Mouse (Mus musculus) NIH3T3 (cell line): ENCODE data around the gene 9430097D07Rik.

Source experiments
- DNase-seq: peaks from one replicate; pipeline ENCODE4 v3.0.0-alpha.2; 2012; ENCODE audit warnings: low read depth

The 9430097D07Rik gene

GRCm38 (mm10) chr2:32597248-32597647 lies 21.8 kb upstream of the 9430097D07Rik start:
- DNase-seq = no peak

DNA sequence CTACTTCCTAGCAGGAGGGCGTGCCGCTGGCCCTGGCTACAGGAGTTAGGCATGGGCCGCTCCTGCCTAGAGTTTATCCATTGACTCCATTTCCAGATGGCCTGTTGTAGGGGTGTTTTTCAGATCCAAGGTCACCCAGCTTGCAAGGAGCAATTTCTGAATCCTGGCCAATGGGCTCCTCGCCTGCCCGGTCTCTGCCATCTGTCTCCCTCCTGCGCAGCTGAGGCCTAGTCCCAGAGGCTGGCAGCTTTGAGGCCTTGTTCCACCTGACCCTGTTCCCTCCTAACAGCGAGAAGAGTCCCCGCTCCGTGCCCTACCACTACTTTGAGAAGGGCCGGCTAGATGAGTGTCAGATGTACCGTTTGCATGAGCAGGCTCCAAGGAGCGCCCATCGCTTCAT lies 21.2 kb upstream of the 9430097D07Rik start:
- DNase-seq = no peak

DNA sequence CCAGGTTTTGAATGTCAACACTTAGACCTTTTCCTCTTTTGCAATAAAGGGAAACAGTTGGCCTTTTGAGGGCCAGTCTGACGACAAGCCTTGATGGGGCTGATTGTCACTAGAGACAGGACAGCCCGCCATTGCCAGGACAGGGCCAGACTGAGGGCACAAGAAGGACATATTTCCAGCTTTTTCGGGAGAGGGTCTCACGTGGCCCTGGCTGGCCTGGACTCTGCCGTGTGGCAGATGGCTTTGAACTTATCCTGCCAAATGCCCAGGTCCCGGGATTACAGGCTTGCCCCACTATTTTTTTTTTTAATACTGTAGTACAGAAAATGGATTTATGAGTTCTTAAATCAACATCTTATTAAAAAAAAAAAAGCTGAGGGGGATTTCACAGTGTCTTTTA lies 15.8 kb upstream of the 9430097D07Rik start:
- no peak for DNase-seq

DNA sequence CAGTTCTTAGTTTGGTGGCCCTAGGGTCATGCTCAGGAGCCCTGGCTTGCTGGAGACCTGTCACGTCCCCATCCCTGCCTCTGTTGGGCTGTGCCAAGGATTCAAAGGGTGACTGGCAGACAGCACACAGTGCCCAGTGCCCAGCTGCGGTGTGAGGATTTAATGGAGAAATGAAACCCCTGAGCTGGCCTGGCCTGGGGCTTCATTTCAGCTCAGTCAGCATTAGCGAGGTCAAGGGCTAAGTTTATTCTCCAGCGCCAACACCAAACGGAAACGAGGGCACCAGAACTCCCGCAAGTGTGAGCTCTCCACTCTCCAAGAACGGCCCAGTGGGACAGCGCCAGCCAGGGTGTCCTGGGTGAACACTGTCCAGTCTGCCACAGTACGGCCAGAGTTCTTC lies 14.7 kb upstream of the 9430097D07Rik start:
- DNase-seq = no peak

DNA sequence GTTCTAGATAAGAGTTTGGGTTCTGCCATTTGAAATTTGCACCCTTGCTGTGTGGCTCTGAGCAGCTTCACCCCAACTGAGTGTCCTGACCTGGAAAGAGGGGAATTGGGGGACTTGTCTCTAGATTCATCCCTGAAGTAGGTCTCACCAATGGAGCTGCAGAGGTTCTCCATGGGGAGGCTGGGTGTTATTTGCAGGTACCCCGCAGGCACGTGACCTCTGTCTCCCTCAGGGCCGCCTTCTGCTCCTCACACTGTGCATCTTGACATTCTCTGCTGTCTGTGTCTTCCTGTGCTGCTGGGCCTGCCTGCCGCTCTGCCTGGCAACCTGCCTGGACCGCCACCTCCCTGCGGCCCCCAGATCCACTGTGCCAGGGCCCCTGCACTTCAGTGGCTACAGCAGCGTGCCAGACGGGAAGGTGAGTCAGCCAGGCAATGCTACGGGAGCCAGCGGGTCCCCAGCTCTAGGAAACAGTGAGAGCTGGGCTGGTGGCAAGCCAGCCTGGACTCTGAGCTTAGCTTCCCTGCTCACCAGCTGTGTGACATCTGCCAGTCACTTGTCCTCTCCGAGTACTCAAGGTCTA lies 13.8 kb upstream of the 9430097D07Rik start:
- peak; percentile 50 for DNase-seq

- peak; percentile 48 for DNase-seq
These were observed 12.3 kb upstream of the 9430097D07Rik start for GRCm38 (mm10) chr2:32587731-32588321.

GRCm38 (mm10) chr2:32586871-32587351 lies 11.4 kb upstream of the 9430097D07Rik start, which contains the start of gene St6galnac4:
TSS of gene St6galnac4 (plus strand) at chr2:32587095.
- DNase-seq = peak; percentile 98

GRCm38 (mm10) chr2:32585149-32585714 lies 9.7 kb upstream of the 9430097D07Rik start:
- no peak for DNase-seq

GRCm38 (mm10) chr2:32582830-32583799 lies 7.6 kb upstream of the 9430097D07Rik start:
- DNase-seq = peak; percentile 90

DNA sequence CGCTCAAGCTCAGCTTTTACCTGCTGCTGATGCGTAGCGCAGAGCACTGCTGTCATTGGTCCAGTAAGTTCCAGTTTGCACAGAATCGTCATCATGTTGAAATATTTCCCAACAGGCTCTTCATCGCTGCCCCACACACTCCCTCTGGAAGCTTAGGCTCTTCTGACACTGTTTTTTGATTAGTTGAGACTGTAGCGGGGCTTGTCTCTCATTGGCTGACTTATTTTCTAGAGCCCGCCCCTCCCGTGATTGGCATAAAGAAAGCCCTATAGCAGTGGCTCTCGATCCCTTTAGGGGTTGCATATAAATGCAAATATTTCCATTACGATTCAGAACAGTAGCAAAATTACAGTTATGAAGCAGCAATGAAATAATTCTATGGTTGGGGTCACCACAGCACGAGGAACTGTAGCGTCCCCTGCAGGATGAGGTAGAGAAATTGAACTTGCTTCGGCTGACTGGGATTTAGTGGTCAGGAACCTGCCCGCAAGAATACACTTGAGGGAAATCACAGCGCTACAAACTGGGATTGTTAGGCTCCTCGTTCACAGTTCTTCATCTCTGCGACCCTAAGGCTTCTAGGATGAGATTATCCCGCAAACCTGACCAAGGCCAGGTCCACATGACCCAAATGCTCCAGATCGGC lies 6.1 kb upstream of the 9430097D07Rik start:
- peak; percentile 24 for DNase-seq

DNA sequence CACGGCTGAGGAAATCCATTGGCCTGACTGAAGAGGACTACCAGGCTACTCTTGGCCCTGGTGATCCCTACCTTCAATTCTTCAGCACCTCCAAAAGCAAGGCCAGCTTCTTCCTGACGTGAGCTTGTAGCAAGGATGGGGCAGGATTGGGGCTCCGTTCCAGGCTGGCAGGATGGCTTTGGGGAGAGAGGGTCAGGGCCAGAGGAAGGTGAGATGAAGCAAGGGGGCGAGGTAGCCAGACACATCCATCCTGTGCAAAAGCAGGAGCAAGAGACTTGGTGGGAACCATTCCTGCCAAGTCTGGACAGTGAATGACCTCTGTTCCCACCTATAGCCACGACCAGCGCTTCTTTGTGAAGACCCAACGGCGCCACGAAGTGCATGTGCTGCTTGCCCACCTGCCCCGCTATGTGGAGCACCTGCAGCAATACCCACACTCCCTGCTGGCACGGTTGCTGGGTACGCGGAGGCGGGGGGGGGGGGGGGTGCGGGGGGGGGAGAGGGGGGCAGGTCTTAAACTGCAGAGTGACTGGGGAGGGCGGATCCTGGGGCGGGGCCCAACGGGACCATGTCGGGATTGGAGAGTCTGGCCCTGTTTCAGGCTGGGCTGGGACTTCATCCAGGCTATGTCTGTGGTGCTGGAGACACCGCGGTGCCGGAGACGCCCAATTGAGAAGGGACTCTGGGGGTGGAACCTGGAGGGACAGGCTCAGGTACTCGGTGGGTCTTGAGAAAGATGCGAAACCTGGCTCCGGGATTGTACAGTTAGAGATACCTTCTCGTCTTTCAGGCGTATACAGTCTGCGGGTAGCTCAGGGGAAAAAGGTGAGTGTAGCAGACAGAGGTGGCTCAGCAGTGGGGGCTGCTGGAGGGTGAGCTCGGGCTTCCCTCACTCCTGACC lies 2.9 kb upstream of the 9430097D07Rik start:
- no peak for DNase-seq

DNA sequence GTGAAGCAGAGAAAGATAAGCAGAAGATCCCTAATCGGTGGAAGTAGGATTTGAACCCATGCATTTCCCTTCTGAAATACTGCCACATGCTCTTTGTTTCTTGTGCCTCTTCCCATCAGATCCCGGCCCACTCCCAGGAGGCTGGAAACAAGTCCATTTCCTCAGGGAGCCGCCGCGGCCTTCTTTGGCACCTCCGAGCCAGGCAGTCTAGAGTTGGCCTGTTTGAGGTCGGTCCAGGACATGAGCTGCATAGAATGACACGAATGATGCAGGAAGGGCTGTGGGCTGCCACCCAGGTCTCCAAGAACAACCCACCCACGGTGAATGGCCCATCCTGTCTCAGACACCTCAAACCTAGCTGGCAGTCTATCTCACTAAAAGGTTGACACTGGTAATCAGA lies 1.0 kb upstream of the 9430097D07Rik start:
- DNase-seq = no peak

- peak; percentile 89 for DNase-seq
These were observed 441 bp downstream of the 9430097D07Rik start for GRCm38 (mm10) chr2:32574901-32575585.

- DNase-seq = no peak
These were observed 987 bp downstream of the 9430097D07Rik start, which contains the start of gene Pip5kl1 for GRCm38 (mm10) chr2:32574497-32574896. TSS of gene Pip5kl1 (plus strand) at chr2:32574797.

DNA sequence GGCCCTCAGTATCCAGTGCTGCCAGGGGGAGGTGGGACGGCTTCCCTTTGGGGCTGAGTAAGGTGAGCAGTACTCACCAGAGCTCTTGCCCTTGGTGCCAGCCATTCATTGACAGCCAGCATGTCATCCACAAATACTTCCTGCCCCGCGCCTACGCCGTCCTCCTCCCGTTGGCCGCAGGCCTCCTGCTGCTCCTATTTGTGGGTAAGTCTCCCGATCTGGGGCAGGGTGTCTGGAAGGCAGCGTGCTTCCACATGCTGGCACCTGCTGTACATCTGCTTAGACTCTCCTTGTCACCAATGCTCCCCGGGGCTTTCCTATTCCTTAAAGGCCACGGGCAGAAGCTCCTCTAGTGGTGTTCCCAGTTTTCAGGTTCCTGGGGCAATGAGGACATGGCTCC lies 3.3 kb downstream of the 9430097D07Rik start:
- DNase-seq = no peak

GRCm38 (mm10) chr2:32570698-32571494 lies 4.6 kb downstream of the 9430097D07Rik start, which contains the start of gene Dpm2:
TSS of gene Dpm2 (plus strand) at chr2:32570858.
- DNase-seq = peak; percentile 94

DNA sequence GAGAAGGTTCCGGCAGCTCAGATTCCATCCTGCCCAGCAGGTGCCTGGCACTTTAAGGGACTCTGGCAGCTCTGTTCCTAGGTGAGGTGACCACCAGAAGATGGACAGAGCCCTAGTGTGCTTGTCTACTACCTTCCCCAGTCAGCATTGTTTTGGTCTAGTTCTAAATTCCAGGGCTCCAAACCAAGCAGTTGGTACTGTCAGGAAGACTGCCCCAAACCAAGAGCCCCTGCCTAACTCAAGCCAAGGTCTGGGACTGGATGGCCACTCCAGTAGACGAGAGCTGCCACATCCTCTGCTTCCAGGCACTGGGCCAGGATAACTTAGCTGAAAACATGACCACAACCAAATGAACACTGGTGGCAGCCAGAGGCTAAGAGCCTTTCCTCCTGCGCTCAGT lies 6.5 kb downstream of the 9430097D07Rik start:
- DNase-seq = no peak

- peak; percentile 60 for DNase-seq
These were observed 7.3 kb downstream of the 9430097D07Rik start for GRCm38 (mm10) chr2:32568149-32568548.

DNA sequence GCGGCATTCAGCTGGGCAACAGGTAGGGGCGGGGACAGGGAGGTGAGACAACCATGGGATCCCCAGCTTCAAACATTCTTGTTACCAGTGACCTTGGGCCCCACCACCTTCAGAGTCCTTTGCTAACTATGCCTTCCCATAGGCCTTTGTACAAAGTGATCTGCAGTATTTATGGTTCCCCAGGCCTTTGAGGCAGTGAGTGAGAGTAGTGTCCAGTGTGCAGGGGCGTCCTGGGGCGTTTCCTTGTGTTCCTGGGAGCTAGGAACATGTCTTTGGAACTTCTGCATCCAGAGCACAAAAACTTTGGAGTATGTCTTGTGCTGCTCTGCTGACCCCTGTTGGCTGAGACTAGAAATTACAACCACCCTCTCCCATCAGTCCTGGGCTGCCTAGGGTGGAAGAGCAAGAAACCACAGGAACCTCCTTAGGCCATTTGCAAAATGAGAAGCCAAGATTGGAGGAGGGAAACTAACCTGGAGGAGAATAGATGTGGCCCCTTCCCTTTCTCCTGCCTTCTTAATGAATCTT lies 8.9 kb downstream of the 9430097D07Rik start:
- DNase-seq = peak; percentile 90
